Mouse (Mus musculus) G1E (cell line): ENCODE data around the gene Gm20458. TPM values are rescaled to one million over a fixed set of nuclear protein-coding genes. Genes with fewer than 3 reads are reported as not detected.

ENCODE experiments used
- ATAC-seq: 2 replicates; pipeline ENCODE4 v1.8.0; 2016; ENCODE audit warnings: mild to moderate bottlenecking; ENCODE audit not compliant: insufficient number of reproducible peaks, poor library complexity, low FRiP score, severe bottlenecking; ENCODE audit errors: extremely low read depth
- DNase-seq: peaks from one replicate; pipeline ENCODE4 v3.0.0; 2012; ENCODE audit warnings: low spot score
- H3K27me3 ChIP-seq: 2 replicates; pipeline ENCODE4 v1.6.1; 2012; ENCODE audit warnings: mild to moderate bottlenecking, low read length, inconsistent platforms; ENCODE audit not compliant: insufficient read depth
- H3K36me3 ChIP-seq: replicated peaks from 2 replicates; pipeline ENCODE3; 2012; ENCODE audit warnings: mild to moderate bottlenecking, inconsistent platforms
- H3K4me1 ChIP-seq: 2 replicates; pipeline ENCODE4 v1.6.1; 2012; ENCODE audit warnings: low read depth, low read length, inconsistent platforms, mixed read lengths; ENCODE audit not compliant: insufficient read depth
- H3K4me3 ChIP-seq: 2 replicates; pipeline ENCODE4 v1.5.1; 2012; ENCODE audit warnings: low read depth, mild to moderate bottlenecking, inconsistent platforms, low read length, moderate library complexity, mixed read lengths
- H3K9me3 ChIP-seq: replicated peaks from 2 replicates; pipeline ENCODE4 v1.6.1; 2012; ENCODE audit warnings: inconsistent platforms
- CTCF ChIP-seq: IDR thresholded peaks from 2 replicates; pipeline ENCODE4 v1.5.1; 2012; ENCODE audit warnings: low read depth, low read length, inconsistent platforms, mixed read lengths
- GATA1 ChIP-seq: IDR thresholded peaks from 2 replicates; pipeline ENCODE4 v1.6.1; 2012; ENCODE audit warnings: borderline replicate concordance, low read length, inconsistent platforms, mixed read lengths
- GATA2 ChIP-seq: IDR thresholded peaks from 2 replicates; pipeline ENCODE4 v1.6.1; 2012; ENCODE audit warnings: low read depth, low read length, inconsistent platforms, borderline replicate concordance
- POLR2AphosphoS5 ChIP-seq: IDR thresholded peaks from 2 replicates; pipeline ENCODE4 v1.6.1; 2012; ENCODE audit warnings: low read depth, low read length, inconsistent platforms; ENCODE audit not compliant: insufficient replicate concordance
- TAL1 ChIP-seq: conservative IDR thresholded peaks from 2 replicates; pipeline ENCODE4 v1.6.1; 2012; ENCODE audit warnings: low read depth, low read length, inconsistent platforms, mixed read lengths
- polyA plus RNA-seq: library from polyadenylated mRNA; stranded (reverse); fragments of >175 nt; gene quantifications from 2 replicates; pipeline ENCODE4 v1.2.3, GENCODE M21; 2012
- total RNA-seq, 2 experiments: library from RNA; stranded (forward) in 1 of 2; stranded (reverse) in 1 of 2; fragments of 200-1000 nt in 1 of 2; fragments of >200 nt in 1 of 2; fragmentation: Nextera tagmentation in 1 of 2; gene quantifications; 2 replicates each; pipeline ENCODE4 v1.2.3; 2014 to 2017

Gm20458 gene
- total and polyA plus RNA-seq, 3 experiments, result 5.5 to 13.4 TPM; not detected in 1

- no peak for TF ChIP-seq TAL1
- no peak for TF ChIP-seq CTCF
- TF ChIP-seq POLR2AphosphoS5, result no peak
- no peak for TF ChIP-seq GATA2
- no peak for TF ChIP-seq GATA1
- DNase-seq (no peak), ATAC-seq (no peak)
- Histone ChIP-seq H3K36me3 (no peaks in the 10 kb centered on the region), H3K4me1 (no peaks in the 10 kb centered on the region), H3K27me3 (peaks cover 12% of the 10 kb centered on the region), H3K9me3 (no peaks in the 10 kb centered on the region), H3K4me3 (no peak overlapping the region)
Observed at GRCm38 (mm10) chr2:164448140-164448539, 12.6 kb upstream of the Gm20458 start.

- H3K36me3 ChIP-seq, result no peaks in the 10 kb centered on the region
- ATAC-seq, result no peak
- TF ChIP-seq GATA2 (no peak), CTCF (no peak), POLR2AphosphoS5 (no peak), GATA1 (no peak), TAL1 (no peak)
- DNase-seq, result no peak
- H3K27me3 ChIP-seq, result peaks cover 8% of the 10 kb centered on the region
- no peaks in the 10 kb centered on the region for H3K9me3 ChIP-seq
- no peaks in the 10 kb centered on the region for H3K4me1 ChIP-seq
- no peak overlapping the region for H3K4me3 ChIP-seq
Observed at GRCm38 (mm10) chr2:164448921-164449320, 11.8 kb upstream of the Gm20458 start.

DNA sequence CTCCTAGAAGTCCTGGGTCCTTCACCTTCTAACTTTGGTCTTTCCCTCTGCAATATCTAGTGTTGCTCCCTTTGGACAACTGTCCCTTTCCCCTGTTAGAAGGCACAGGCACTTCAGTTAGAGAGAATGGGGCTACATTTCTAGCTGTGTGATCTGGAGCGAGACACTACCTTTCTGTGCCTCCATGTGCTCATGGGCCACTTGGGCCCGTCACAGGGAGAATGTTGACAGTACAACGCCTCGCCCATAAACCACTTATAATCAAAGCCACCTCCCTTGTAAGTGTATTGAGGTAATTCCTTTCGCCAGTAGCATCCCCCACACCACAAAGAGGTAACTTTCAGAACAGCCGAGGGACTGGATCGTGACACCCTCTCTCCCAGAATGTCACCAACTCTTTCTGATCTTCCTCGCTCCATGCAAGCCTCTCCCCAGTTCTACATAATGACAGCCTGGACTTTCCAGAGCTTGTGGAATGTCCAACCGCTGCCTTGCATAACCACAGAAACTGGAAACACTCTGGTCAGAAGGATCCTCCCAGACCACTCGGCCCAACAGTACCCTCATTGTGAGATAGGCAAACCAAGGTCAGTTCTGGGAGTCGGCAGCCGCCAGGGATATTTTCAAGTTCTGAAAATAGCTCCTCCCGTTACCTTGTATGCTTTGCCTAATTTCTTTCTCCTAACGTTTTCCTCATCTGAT, 11.3 kb upstream of the Gm20458 start:
- peaks cover 11% of the 10 kb centered on the region for H3K27me3 ChIP-seq

DNA sequence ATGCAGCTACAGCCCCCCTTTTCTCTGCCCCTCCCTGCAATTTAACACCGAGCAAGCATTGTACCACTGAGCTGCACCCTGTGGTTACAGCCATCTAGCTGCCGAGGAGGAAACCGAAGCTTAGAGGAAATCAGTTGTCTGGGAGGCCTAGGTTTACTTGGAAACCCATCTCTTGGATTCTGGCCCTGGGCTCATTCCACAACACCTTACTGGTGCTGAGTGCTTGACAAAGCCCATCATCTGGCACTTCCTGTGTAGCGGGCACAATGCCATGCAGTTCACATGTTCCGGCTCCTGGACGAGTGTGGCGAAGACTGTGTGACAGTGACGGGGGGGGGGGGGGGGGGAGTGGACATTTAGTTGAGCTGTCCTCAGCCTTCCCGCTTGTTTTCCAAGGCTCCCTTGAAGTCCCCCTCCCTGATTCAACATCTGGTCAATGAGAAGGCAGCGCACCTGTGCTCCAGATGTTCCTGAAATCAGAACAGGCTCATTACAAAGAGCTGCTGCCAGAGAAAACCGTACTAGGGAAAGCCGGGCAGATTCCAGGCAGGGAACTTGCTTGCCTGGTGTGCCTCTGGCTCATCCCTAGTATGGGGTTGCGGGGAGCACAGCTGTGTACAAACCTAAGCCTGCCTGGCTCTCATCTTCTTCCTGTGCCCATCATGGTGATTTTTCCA, 8.6 kb upstream of the Gm20458 start:
- ATAC-seq (no peak), DNase-seq (no peak)
- no peak overlapping the region for H3K4me3 ChIP-seq
- no peaks in the 10 kb centered on the region for H3K36me3 ChIP-seq
- TF ChIP-seq GATA1 (no peak), CTCF (no peak), POLR2AphosphoS5 (no peak), TAL1 (no peak), GATA2 (no peak)
- H3K27me3 ChIP-seq, result peaks cover 20% of the 10 kb centered on the region
- H3K9me3 ChIP-seq, result no peaks in the 10 kb centered on the region
- H3K4me1 ChIP-seq, result no peaks in the 10 kb centered on the region

More for the DNA sequence above, 11.3 kb upstream of the Gm20458 start:
- Histone ChIP-seq H3K4me1 (no peaks in the 10 kb centered on the region), H3K36me3 (no peaks in the 10 kb centered on the region), H3K4me3 (no peak overlapping the region), H3K9me3 (no peaks in the 10 kb centered on the region)
- ATAC-seq (no peak), DNase-seq (no peak)
- TF ChIP-seq POLR2AphosphoS5 (no peak), CTCF (no peak), TAL1 (no peak), GATA1 (no peak), GATA2 (no peak)

- H3K36me3 ChIP-seq, result no peaks in the 10 kb centered on the region
- ATAC-seq (no peak), DNase-seq (no peak)
- H3K4me1 ChIP-seq, result no peaks in the 10 kb centered on the region
- no peak overlapping the region for H3K4me3 ChIP-seq
- no peaks in the 10 kb centered on the region for H3K9me3 ChIP-seq
- H3K27me3 ChIP-seq, result peaks cover 20% of the 10 kb centered on the region
- TF ChIP-seq TAL1, result no peak
- TF ChIP-seq CTCF, result no peak
- TF ChIP-seq POLR2AphosphoS5, result no peak
- no peak for TF ChIP-seq GATA2
- no peak for TF ChIP-seq GATA1
Observed at GRCm38 (mm10) chr2:164453047-164453757, 7.6 kb upstream of the Gm20458 start.

DNA sequence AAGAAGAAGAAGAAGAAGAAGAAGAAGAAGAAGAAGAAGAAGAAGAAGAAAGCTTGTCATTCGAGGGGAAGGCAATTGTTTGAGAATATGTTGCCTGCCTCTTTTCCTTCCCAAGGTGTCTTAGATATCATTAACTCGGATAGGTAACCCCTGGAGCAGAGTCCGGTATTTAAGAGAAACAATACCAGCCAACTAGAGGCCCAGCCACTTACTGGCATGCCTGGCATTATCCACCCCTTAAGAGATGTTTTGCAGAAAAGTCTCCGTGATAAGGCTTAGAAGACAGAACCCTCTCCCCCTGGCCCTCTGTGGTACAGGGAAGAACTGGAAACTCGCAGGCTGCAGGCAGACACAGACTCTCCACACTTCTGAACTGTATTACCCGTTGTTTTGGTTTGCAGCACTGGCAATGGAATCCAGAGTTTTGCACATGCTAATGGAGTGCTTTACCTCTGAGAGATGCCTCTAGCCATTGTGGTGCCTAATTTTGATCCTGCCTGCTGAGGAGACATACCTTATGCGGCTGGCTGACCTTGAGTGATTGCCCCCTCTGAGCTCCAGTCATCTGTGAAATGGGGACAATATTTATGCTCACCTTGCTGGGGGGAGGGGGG, 6.8 kb upstream of the Gm20458 start:
- no peak overlapping the region for H3K4me3 ChIP-seq
- H3K4me1 ChIP-seq, result no peaks in the 10 kb centered on the region
- no peak for TF ChIP-seq POLR2AphosphoS5
- TF ChIP-seq TAL1, result no peak
- TF ChIP-seq GATA2, result no peak
- no peak for TF ChIP-seq CTCF
- DNase-seq (no peak), ATAC-seq (no peak)
- no peaks in the 10 kb centered on the region for H3K9me3 ChIP-seq
- peaks cover 20% of the 10 kb centered on the region for H3K27me3 ChIP-seq
- no peaks in the 10 kb centered on the region for H3K36me3 ChIP-seq
